Mouse (Mus musculus): ENCODE results near the gene Btn1a1. TPM values are rescaled to one million over a fixed set of nuclear protein-coding genes. Genes with fewer than 3 reads are reported as not detected.
A peak's percentile ranks its signal among the peaks of the same experiment; 100 is the strongest.

Gene Btn1a1
- polyA plus RNA-seq, 1 experiment from 2014 or later: 0.06 TPM

DNA sequence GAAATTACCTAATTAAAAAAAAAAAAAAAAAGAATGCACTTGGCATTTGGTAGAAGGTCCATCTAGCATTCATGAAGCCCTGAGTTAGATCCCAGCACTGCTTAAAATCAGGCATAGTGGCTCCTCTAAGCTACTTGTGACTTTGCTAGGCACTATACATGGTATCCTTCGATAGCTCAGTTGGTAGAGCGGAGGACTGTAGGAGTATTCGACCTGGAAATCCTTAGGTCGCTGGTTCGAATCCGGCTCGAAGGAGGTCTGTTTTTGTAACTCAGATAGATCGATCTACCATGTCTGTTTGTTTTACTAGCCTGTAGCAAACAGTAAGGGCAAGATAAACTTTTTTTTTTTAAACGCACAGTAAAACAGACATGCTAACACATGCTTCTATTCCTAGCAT lies 1.2 kb upstream of the Btn1a1 start:
- Histone ChIP-seq H3K27ac (no peak overlapping the region), H3K9me3 (no peaks in the 10 kb centered on the region), H3K9ac (no peak overlapping the region), H3K27me3 (peaks cover 17% of the 10 kb centered on the region), H3K4me2 (no peak overlapping the region), H3K4me1 (replicated peaks) (peaks cover 19% of the 10 kb centered on the region), H3K36me3 (no peaks in the 10 kb centered on the region), H3K4me3 (no peak overlapping the region)
- ATAC-seq (ENCODE audit: low FRiP score): peak; percentile 11; the same call in 1 of the 2 replicates
- 2% methylated on average over 9 of the region's 9 CpGs for WGBS

DNA sequence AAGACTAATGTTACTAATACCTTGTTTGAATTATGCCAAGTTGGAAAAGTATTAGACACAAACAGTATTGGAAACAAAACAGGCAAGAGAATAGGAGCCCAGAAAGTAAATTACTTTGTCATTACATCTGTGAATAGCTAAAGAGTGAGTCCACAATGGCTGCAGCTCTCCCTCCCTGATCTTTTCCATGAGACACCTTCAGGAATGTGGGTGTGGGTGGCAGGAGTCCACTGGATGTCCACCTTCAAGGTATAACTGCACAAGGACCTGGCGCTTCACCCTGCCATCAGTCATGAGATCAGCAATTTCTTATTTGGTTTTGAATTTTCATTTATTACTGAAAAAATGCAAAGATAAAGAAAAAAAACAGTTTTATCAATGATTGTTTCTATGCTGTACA lies 605 bp upstream of the Btn1a1 start:
- no peaks in the 10 kb centered on the region for H3K36me3 ChIP-seq
- peaks cover 20% of the 10 kb centered on the region for H3K27me3 ChIP-seq
- H3K9ac ChIP-seq: no peak overlapping the region
- ATAC-seq (ENCODE audit: low FRiP score): no peak
- peaks cover 19% of the 10 kb centered on the region for H3K4me1 ChIP-seq (replicated peaks)
- 54% methylated on average over 1 of the region's 1 CpGs for WGBS
- H3K9me3 ChIP-seq: no peaks in the 10 kb centered on the region
- H3K4me2 ChIP-seq: peak overlapping the region; percentile 82; the same call in 1 of the 2 replicates
- H3K27ac ChIP-seq: no peak overlapping the region
- no peak overlapping the region for H3K4me3 ChIP-seq

DNA sequence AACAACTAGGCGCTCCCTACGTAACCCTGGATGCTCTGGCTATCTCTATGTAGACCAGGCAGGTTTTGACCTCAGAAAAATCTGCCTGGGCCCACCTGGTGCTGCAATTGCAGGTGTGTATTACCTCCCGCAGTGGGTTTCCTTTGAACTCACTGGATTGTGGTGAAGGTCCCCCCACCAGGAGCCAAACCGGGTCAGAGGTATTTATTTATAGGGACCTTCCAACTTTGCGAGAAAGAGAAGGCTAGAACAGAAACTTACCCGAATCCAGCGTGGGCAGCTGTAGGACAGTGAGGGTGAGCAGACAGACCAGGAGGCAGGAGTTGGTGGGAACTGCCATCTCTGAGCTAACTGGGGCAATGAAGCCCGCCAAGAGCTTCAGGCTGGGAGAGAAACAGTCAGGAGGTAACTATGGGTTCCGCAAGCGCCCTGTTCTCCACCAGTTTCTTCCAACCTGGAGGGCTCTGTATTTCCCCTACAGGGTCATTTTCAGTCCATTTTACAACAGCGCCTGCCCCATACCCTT lies 797 bp downstream of the Btn1a1 start:
- H3K4me2 ChIP-seq: peak overlapping the region; percentile 82
- H3K4me1 ChIP-seq (replicated peaks): peaks cover 19% of the 10 kb centered on the region
- no peak overlapping the region for H3K27ac ChIP-seq
- no peaks in the 10 kb centered on the region for H3K36me3 ChIP-seq
- H3K4me3 ChIP-seq: peak overlapping the region; percentile 57
- ATAC-seq (ENCODE audit: low FRiP score): no peak
- H3K9me3 ChIP-seq: no peaks in the 10 kb centered on the region
- peak overlapping the region; percentile 75 for H3K9ac ChIP-seq
- WGBS: 2% methylated on average over 11 of the region's 11 CpGs
- peaks cover 27% of the 10 kb centered on the region; the same call in 1 of the 2 replicates for H3K27me3 ChIP-seq

DNA sequence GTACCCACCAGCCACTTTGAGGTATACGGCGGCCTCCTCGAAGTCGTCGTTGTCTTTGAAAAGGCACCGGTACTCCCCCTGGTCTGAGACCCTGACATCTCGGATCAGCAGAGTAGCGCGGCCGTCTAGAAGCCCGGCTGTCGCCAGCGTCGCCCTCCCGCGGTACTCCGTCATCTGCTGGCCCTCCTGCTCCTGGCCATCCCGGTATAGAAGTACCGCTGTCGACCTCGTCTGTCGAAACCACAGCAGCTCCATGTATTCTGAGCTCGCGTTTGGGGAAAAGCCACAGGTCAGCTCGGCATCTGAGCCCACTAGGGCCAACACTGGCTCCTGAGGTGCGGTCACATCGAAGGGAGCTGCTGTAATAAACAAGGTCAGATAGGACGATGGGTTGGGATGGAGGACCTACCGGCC lies 1.5 kb downstream of the Btn1a1 start:
- H3K4me2 ChIP-seq: peak overlapping the region; percentile 82
- H3K9ac ChIP-seq: peak overlapping the region; percentile 75
- H3K4me1 ChIP-seq (replicated peaks): peaks cover 19% of the 10 kb centered on the region
- peak; percentile 56 for ATAC-seq (ENCODE audit: low FRiP score)
- H3K9me3 ChIP-seq: no peaks in the 10 kb centered on the region
- H3K36me3 ChIP-seq: no peaks in the 10 kb centered on the region
- H3K4me3 ChIP-seq: peak overlapping the region; percentile 57
- H3K27ac ChIP-seq: no peak overlapping the region
- under 1% methylated on average over 29 of the region's 29 CpGs for WGBS
- H3K27me3 ChIP-seq: peaks cover 31% of the 10 kb centered on the region; the same call in 1 of the 2 replicates

DNA sequence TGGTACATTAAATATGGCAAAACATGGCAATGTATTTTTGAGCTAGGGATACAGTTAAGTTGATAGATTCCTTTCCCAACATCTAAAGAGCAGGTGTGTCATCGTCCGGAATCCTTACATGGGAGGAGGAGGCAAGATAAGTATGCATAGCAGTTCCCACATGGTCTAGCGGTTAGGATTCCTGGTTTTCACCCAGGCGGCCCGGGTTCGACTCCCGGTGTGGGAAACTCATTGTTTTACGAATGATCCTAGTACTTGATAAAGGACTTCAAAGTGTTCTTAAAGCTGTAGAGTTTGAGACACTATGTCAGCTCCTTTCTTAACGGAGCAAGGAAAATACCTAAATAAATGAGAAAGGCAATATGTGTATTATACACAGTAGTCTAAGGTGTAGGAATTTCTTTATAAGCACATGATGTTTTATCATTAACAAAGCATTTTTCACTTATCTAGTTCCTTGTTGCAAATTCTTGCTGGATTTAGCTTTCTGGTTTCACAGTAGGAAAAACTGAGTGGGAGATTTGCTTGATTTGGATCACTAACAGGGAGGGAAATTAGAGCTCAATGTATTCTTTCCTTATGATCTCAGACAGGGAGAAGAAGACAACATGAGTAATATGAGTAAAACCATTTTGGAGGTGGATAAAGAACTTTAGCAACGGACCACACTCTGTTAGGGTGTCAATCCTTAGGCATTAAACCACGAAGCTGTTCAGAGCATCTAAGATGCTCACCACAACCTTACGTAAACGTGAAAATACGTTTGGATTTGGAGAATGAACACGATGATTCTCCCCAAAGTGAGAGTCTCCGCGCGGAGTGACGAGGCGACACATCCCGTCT lies 2.1 kb downstream of the Btn1a1 start:
- Histone ChIP-seq H3K4me1 (replicated peaks) (peaks cover 19% of the 10 kb centered on the region), H3K36me3 (no peaks in the 10 kb centered on the region), H3K4me2 (peak overlapping the region; percentile 82), H3K27ac (no peak overlapping the region), H3K9me3 (no peaks in the 10 kb centered on the region), H3K27me3 (peaks cover 35% of the 10 kb centered on the region; the same call in 1 of the 2 replicates), H3K4me3 (peak overlapping the region; percentile 57), H3K9ac (peak overlapping the region; percentile 75)
- under 1% methylated on average over 21 of the region's 21 CpGs for WGBS
- ATAC-seq (ENCODE audit: low FRiP score): peak; percentile 77

DNA sequence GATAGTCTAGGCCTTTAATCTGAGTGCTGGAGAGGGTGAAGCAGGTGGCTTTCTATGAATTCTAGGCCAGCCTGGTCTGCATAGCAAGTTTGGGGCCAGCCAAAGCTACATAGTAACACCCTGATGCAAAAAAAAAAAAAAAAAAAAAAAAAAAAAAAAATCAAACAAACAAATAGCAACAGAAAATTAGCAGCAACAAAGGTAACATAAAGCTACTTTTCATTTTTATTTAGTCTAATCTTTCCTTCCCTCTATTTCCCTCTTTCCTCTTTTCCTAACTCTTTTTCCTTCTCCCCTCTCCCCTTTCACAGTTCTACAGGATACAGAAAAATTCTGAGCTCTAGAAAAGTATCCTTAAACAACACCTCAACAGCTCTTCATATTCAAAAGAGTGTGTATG lies 3.0 kb downstream of the Btn1a1 start:
- Histone ChIP-seq H3K27me3 (peaks cover 37% of the 10 kb centered on the region), H3K9me3 (no peaks in the 10 kb centered on the region), H3K27ac (no peak overlapping the region), H3K4me3 (no peak overlapping the region), H3K4me2 (no peak overlapping the region), H3K4me1 (replicated peaks) (peaks cover 19% of the 10 kb centered on the region), H3K36me3 (no peaks in the 10 kb centered on the region), H3K9ac (no peak overlapping the region)
- no peak for ATAC-seq (ENCODE audit: low FRiP score)

DNA sequence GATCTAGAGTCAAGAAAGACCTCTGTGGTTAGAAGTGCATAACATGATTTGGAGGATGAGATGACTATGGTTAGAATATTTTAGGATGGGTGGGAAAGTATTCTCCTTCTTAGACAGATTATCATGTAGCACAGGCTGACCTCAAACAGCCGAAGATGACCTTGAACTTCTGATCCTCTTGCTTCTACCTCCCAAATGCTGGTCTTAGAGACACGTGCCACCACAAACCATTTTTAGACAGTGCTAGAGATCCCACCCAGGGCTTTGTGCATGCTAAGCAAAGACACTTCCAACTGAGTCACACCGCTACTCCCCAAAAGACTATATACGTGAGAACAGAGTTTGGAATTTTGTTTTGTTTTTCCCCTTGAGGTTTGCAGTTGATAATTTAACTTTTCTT lies 3.6 kb downstream of the Btn1a1 start:
- no peak overlapping the region for H3K4me3 ChIP-seq
- 86% methylated on average over 4 of the region's 4 CpGs for WGBS
- ATAC-seq (ENCODE audit: low FRiP score): no peak
- H3K4me1 ChIP-seq (replicated peaks): peaks cover 19% of the 10 kb centered on the region
- H3K4me2 ChIP-seq: no peak overlapping the region
- no peaks in the 10 kb centered on the region for H3K36me3 ChIP-seq
- no peak overlapping the region for H3K27ac ChIP-seq
- H3K9ac ChIP-seq: no peak overlapping the region
- no peaks in the 10 kb centered on the region for H3K9me3 ChIP-seq
- peaks cover 43% of the 10 kb centered on the region for H3K27me3 ChIP-seq

DNA sequence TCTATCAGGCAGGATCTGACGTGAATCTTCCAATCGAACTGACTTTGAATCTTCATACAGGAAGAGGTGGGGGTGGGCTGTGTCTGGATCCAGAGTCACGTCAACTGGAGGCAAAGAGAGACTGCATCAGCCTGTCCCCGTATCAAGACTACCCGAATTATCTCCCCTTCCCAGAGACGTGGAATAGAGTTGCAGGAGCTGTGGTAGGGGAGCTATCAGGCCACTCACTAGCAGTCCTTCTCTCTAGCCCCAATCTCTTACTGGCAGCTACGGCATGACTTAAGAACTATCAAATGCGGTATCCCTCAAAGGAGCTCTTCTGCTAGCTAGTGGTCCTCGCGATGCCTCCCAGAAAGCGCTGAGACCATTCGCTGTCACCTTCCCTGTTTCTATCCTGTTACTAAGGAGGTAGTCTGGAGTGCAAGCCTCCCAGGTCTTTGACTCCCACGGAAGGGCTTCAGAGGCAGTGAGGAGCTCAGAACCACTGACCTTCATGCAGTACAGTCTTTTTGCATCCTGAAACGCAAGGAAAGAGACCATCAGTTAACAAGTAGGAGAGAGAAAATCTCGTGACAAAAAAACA lies 6.3 kb downstream of the Btn1a1 start:
- 22% methylated on average over 15 of the region's 15 CpGs for WGBS
- no peak overlapping the region for H3K4me2 ChIP-seq

DNA sequence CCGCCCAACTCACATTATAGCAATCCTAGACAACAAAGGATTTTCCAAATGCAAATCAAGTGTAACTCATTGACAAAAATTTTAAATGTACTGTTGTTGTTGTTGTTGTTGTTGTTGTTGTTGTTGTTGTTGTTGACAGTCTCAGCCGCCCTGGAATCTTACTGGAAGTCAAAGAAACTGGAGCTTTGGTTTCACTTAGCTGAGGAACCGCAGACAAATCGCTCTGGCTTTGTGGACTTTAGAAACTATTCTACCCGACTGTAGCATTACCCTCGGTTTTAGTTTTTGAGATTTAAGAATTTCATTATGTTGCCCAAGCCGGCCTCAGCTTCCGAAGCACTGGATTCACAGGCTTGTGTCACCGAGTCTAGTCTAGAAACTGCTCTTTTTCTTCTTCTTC lies 11.8 kb downstream of the Btn1a1 start:
- Histone ChIP-seq H3K9ac (peak overlapping the region; percentile 79), H3K4me1 (replicated peaks) (peaks cover 5% of the 10 kb centered on the region; the same call in 1 of the 2 replicates), H3K27me3 (peaks cover 13% of the 10 kb centered on the region; the same call in 1 of the 2 replicates), H3K36me3 (no peaks in the 10 kb centered on the region), H3K4me3 (peak overlapping the region; percentile 68), H3K27ac (peak overlapping the region; percentile 71), H3K9me3 (no peaks in the 10 kb centered on the region), H3K4me2 (peak overlapping the region; percentile 60)
- 2% methylated on average over 9 of the region's 9 CpGs for WGBS
- no peak for ATAC-seq (ENCODE audit: low FRiP score)

More for the DNA sequence above, 6.3 kb downstream of the Btn1a1 start:
- Histone ChIP-seq H3K4me3 (no peak overlapping the region), H3K9me3 (no peaks in the 10 kb centered on the region), H3K9ac (0 out of 2 replicates have a peak overlapping the region, but pooled peaks have one; percentile 19), H3K27me3 (peaks cover 34% of the 10 kb centered on the region), H3K27ac (no peak overlapping the region), H3K36me3 (no peaks in the 10 kb centered on the region), H3K4me1 (replicated peaks) (peaks cover 2% of the 10 kb centered on the region)
- ATAC-seq (ENCODE audit: low FRiP score): no peak

DNA sequence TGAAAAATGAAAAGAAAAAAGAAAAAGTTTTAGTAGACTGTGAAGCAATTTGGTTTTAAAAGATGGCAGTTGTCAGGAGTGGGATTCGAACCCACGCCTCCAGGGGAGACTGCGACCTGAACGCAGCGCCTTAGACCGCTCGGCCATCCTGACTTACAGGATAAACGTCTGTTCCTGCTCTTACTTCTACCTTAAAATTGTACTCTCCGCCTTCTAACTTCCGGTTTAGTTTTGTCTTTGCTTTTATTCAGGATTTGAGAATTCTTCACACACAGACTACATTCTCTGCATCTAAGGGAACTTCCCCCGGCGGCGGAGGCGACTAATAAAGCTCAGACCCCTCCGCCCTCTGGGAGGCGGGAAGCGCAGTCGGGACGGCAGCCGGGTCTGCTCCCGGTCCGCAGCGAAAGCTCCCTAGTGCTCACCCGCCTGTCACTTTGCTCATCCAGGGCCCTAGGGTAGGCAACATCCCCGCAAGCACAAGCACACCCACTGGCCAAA lies 12.3 kb downstream of the Btn1a1 start:
- WGBS: 0% methylated on average over 25 of the region's 25 CpGs

DNA sequence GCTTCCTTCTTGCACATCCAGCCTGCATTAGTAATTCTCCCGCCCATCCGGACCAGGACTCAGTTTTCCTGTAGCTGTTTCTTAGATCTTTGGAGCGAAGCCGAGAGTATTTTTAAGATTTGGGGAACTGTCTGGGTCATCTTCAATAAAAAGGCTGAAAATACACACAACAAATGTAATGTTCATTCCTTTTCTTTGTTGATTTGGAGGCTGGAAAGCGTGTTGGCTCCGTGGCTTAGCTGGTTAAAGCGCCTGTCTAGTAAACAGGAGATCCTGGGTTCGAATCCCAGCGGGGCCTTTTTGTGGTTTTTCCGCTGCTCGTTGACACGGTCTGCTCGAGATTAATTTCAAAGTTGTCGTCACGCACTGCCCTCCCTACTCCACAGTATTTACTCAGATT lies 15.3 kb downstream of the Btn1a1 start:
- ATAC-seq (ENCODE audit: low FRiP score): peak; percentile 27; the same call in 1 of the 2 replicates

More for the DNA sequence above, 12.3 kb downstream of the Btn1a1 start:
- Histone ChIP-seq H3K4me1 (replicated peaks) (peaks cover 6% of the 10 kb centered on the region; the same call in 1 of the 2 replicates), H3K27me3 (peaks cover 13% of the 10 kb centered on the region; the same call in 1 of the 2 replicates), H3K4me3 (peak overlapping the region; percentile 68), H3K9me3 (no peaks in the 10 kb centered on the region), H3K27ac (peak overlapping the region; percentile 71), H3K36me3 (no peaks in the 10 kb centered on the region), H3K4me2 (peak overlapping the region; percentile 60), H3K9ac (peak overlapping the region; percentile 79)
- ATAC-seq (ENCODE audit: low FRiP score): peak; percentile 87

More for the DNA sequence above, 15.3 kb downstream of the Btn1a1 start:
- Histone ChIP-seq H3K9me3 (no peaks in the 10 kb centered on the region), H3K27ac (peak overlapping the region; percentile 44; the same call in 1 of the 2 replicates), H3K27me3 (no peaks in the 10 kb centered on the region), H3K4me2 (peak overlapping the region; percentile 66), H3K4me1 (replicated peaks) (peaks cover 6% of the 10 kb centered on the region; the same call in 1 of the 2 replicates), H3K36me3 (no peaks in the 10 kb centered on the region), H3K9ac (peak overlapping the region; percentile 69), H3K4me3 (peak overlapping the region; percentile 47)
- WGBS: under 1% methylated on average over 15 of the region's 15 CpGs
